Mouse (Mus musculus) MEL (cell line): ENCODE measurements around the gene Ncoa5.

Experiments
- MEF2A ChIP-seq: IDR thresholded peaks from 2 replicates; pipeline ENCODE4 v1.6.1; 2014; ENCODE audit warnings: low read depth, mild to moderate bottlenecking, inconsistent platforms, low read length, improper control_type of control experiment; ENCODE audit not compliant: poor library complexity, insufficient replicate concordance, severe bottlenecking; ENCODE audit errors: extremely low read depth
- UBTF ChIP-seq: IDR thresholded peaks from 2 replicates; pipeline ENCODE4 v1.6.1; 2012; ENCODE audit warnings: low read depth, mild to moderate bottlenecking, inconsistent platforms, low read length, improper control_type of control experiment, moderate library complexity, borderline replicate concordance; ENCODE audit not compliant: insufficient read depth

DNA sequence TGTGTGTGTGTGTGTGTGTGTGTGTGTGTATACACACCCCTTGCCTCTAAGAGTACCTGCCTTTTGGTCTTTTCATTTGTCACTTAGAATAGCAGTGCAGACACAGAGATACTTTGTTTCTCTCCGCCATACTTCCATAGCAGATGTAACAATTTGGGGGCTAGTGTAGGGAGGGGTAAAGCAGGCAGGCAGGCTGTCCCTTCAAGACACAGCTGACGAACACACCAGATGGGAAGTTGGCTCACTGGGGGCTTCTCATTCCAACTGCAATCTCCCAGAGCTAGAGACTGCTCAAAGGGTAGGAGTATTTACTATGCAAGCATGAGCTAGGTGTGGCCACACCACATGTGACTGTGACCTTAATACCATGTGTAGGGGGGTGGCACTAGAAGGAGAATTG, 34.1 kb upstream of the Ncoa5 start:
- TF ChIP-seq UBTF (no peak), MEF2A (no peak)
